Mouse (Mus musculus) lung, postnatal 0 days (tissue): ENCODE data around the gene Cela2a. TPM values are rescaled to one million over a fixed set of nuclear protein-coding genes. Genes with fewer than 3 reads are reported as not detected.
A peak's percentile ranks its signal among the peaks of the same experiment; 100 is the strongest.

Source experiments
- ATAC-seq: fragments of 200-750 bp; cut with Nextera tagmentation; 2 replicates; pipeline ENCODE4 v1.8.0; 2017; ENCODE audit warnings: moderate library complexity
- DNase-seq: peaks from one replicate; pipeline ENCODE4 v3.0.0-alpha.2; 2016; ENCODE audit warnings: low spot score
- H3K27ac ChIP-seq: fragments of 300-500 bp; sonication (generic); 2 replicates; pipeline ENCODE4 v1.5.1; 2014; ENCODE audit warnings: antibody characterized with exemption, mild to moderate bottlenecking, low read length, mixed read lengths
- H3K27me3 ChIP-seq: fragments of 300-500 bp; sonication (generic); replicated peaks from 2 replicates; pipeline ENCODE4 v1.6.1; 2014; ENCODE audit warnings: low read length, mixed read lengths; ENCODE audit not compliant: insufficient read depth
- H3K36me3 ChIP-seq: fragments of 300-500 bp; sonication (generic); 2 replicates; pipeline ENCODE4 v1.6.1; 2014; ENCODE audit warnings: low read length, mixed read lengths; ENCODE audit not compliant: insufficient read depth
- H3K4me1 ChIP-seq: fragments of 300-500 bp; sonication (generic); 2 replicates; pipeline ENCODE4 v1.6.1; 2014; ENCODE audit warnings: antibody characterized with exemption, low read depth, low read length, mixed read lengths; ENCODE audit not compliant: insufficient read depth
- H3K4me2 ChIP-seq: fragments of 300-500 bp; sonication (generic); replicated peaks from 2 replicates; pipeline ENCODE4 v1.6.1; 2014; ENCODE audit warnings: low read depth, mild to moderate bottlenecking, low read length, moderate library complexity, mixed read lengths
- H3K4me3 ChIP-seq: fragments of 300-500 bp; sonication (generic); 2 replicates; pipeline ENCODE4 v1.5.1; 2014; ENCODE audit warnings: low read depth, low read length
- H3K9ac ChIP-seq: fragments of 300-500 bp; sonication (generic); replicated peaks from 2 replicates; pipeline ENCODE4 v1.6.1; 2014; ENCODE audit warnings: low read depth, mild to moderate bottlenecking
- H3K9me3 ChIP-seq: fragments of 300-500 bp; sonication (generic); 2 replicates; pipeline ENCODE4 v1.6.1; 2016; ENCODE audit warnings: low read length, mixed read lengths
- CTCF ChIP-seq: IDR thresholded peaks from 2 replicates; pipeline ENCODE4 v1.5.1; 2016; ENCODE audit warnings: antibody characterized with exemption, mild to moderate bottlenecking
- EP300 ChIP-seq: IDR thresholded peaks from 2 replicates; pipeline ENCODE4 v1.6.1; 2016; ENCODE audit warnings: antibody characterized with exemption, mild to moderate bottlenecking, control low read depth
- WGBS: fragments of 180-500 bp; shearing (Covaris S2); extraction: QIAGEN DNeasy Blood & Tissue Kit; methylation state at CpG from one replicate; pipeline ENCODE4 v1.1.7; 2014; 5-methylcytosine and 5-hydroxymethylcytosine counted together
- polyA plus RNA-seq: library from polyadenylated mRNA; unstranded; fragments of >200 nt; fragmentation: Nextera tagmentation; extraction: Ambion mirVana; gene quantifications from 2 replicates; pipeline ENCODE4 v1.2.1, GENCODE M21; 2015

Cela2a gene
- polyA plus RNA-seq, 1 experiment from 2014 or later: not detected

- H3K27ac ChIP-seq: no peak overlapping the region
- 0 out of 2 replicates have a peak, but pooled peaks cover 2% of the 10 kb centered on the region for H3K4me1 ChIP-seq
- H3K27me3 ChIP-seq: no peaks in the 10 kb centered on the region
- no peak for TF ChIP-seq EP300
- no peak for TF ChIP-seq CTCF
- H3K36me3 ChIP-seq: no peaks in the 10 kb centered on the region
- WGBS: 66% methylated on average over 18 of the region's 19 CpGs
- H3K9ac ChIP-seq: no peak overlapping the region
- ATAC-seq (no peak), DNase-seq (no peak)
- no peak overlapping the region for H3K4me2 ChIP-seq
- no peak overlapping the region for H3K4me3 ChIP-seq
- no peaks in the 10 kb centered on the region for H3K9me3 ChIP-seq
These were observed 34.4 kb upstream of the Cela2a start for GRCm38 (mm10) chr4:141860246-141860841.

- TF ChIP-seq CTCF (no peak), EP300 (no peak)
- H3K36me3 ChIP-seq: no peaks in the 10 kb centered on the region
- 90% methylated on average over 14 of the region's 14 CpGs for WGBS
These were observed 33.4 kb upstream of the Cela2a start for GRCm38 (mm10) chr4:141859351-141859750.

GRCm38 (mm10) chr4:141858501-141858900 is 32.5 kb upstream of the Cela2a start:
- 0 out of 2 replicates have a peak, but pooled peaks cover 2% of the 10 kb centered on the region for H3K4me1 ChIP-seq
- no peaks in the 10 kb centered on the region for H3K36me3 ChIP-seq
- no peak for TF ChIP-seq CTCF
- no peak overlapping the region for H3K4me3 ChIP-seq
- H3K9ac ChIP-seq: no peak overlapping the region
- H3K27ac ChIP-seq: no peak overlapping the region
- no peaks in the 10 kb centered on the region for H3K27me3 ChIP-seq
- WGBS: 58% methylated on average over 20 of the region's 20 CpGs
- H3K4me2 ChIP-seq: no peak overlapping the region
- no peak for ATAC-seq
- DNase-seq: peak; percentile 59
- no peaks in the 10 kb centered on the region for H3K9me3 ChIP-seq

More at GRCm38 (mm10) chr4:141859351-141859750, 33.4 kb upstream of the Cela2a start:
- DNase-seq: no peak
- no peaks in the 10 kb centered on the region for H3K27me3 ChIP-seq
- no peak overlapping the region for H3K4me2 ChIP-seq
- ATAC-seq: no peak
- H3K4me3 ChIP-seq: no peak overlapping the region
- H3K9me3 ChIP-seq: no peaks in the 10 kb centered on the region
- H3K9ac ChIP-seq: no peak overlapping the region
- H3K27ac ChIP-seq: no peak overlapping the region
- 0 out of 2 replicates have a peak, but pooled peaks cover 2% of the 10 kb centered on the region for H3K4me1 ChIP-seq

- no peaks in the 10 kb centered on the region for H3K27me3 ChIP-seq
- ATAC-seq (peak; percentile 73), DNase-seq (peak; percentile 89)
- H3K27ac ChIP-seq: no peak overlapping the region
- H3K4me2 ChIP-seq: no peak overlapping the region
- TF ChIP-seq CTCF (peak; percentile 98), EP300 (no peak)
- H3K9me3 ChIP-seq: no peaks in the 10 kb centered on the region
- H3K4me1 ChIP-seq: 0 out of 2 replicates have a peak, but pooled peaks cover 2% of the 10 kb centered on the region
- no peak overlapping the region for H3K9ac ChIP-seq
- WGBS: 12% methylated on average over 10 of the region's 10 CpGs
- H3K36me3 ChIP-seq: no peaks in the 10 kb centered on the region
- H3K4me3 ChIP-seq: no peak overlapping the region
These were observed 31.5 kb upstream of the Cela2a start for GRCm38 (mm10) chr4:141857422-141857930.

- TF ChIP-seq CTCF (peak; percentile 87), EP300 (no peak)
- no peak for ATAC-seq
- H3K4me2 ChIP-seq: no peak overlapping the region
- H3K4me3 ChIP-seq: no peak overlapping the region
- H3K27ac ChIP-seq: no peak overlapping the region
- H3K36me3 ChIP-seq: no peaks in the 10 kb centered on the region
- no peaks in the 10 kb centered on the region for H3K9me3 ChIP-seq
- no peaks in the 10 kb centered on the region for H3K27me3 ChIP-seq
- no peak overlapping the region for H3K9ac ChIP-seq
- peak; percentile 67 for DNase-seq
- 66% methylated on average over 9 of the region's 9 CpGs for WGBS
- 0 out of 2 replicates have a peak, but pooled peaks cover 2% of the 10 kb centered on the region for H3K4me1 ChIP-seq
These were observed 27.5 kb upstream of the Cela2a start for GRCm38 (mm10) chr4:141853437-141853836.

- H3K9ac ChIP-seq: no peak within 1 kb of the TSS
- no peaks in the 10 kb centered on the region for H3K36me3 ChIP-seq
- H3K4me3 ChIP-seq: no peak within 1 kb of the TSS
- H3K4me2 ChIP-seq: no peak within 1 kb of the TSS
- WGBS: 74% methylated on average over 6 of the region's 6 CpGs
- no peaks in the 10 kb centered on the region for H3K4me1 ChIP-seq
- no peaks in the 10 kb centered on the region for H3K27me3 ChIP-seq
- no peaks in the 10 kb centered on the region for H3K9me3 ChIP-seq
- ATAC-seq (no peak), DNase-seq (no peak)
- H3K27ac ChIP-seq: no peak within 1 kb of the TSS
- TF ChIP-seq EP300 (no peak), CTCF (no peak)
These were observed 20.0 kb upstream of the Cela2a start, which contains the start of gene Ctrc for GRCm38 (mm10) chr4:141845999-141846398. Ctrc (minus strand) TSS chr4:141846359.
